Mouse (Mus musculus): ENCODE measurements at regions not wholly inside any gene's neighbourhood (a gene's known extent, or its start where the extent isn't known, plus 50 kb on each side); places are given as distances from the start of the nearest gene placed in this dataset.

- TF ChIP-seq POLR2A (IDR thresholded peaks at IDR 0.05; ENCODE audit: low read depth, low read length) (no peak), RCOR1 (conservative IDR thresholded peaks at IDR 0.05; ENCODE audit: low read depth, low read length) (no peak), TCF12 (IDR thresholded peaks at IDR 0.05; ENCODE audit: low read depth, low read length) (no peak), CTCF (conservative IDR thresholded peaks at IDR 0.05 in 1 of 2, IDR thresholded peaks at IDR 0.05 in 1 of 2; ENCODE audit: low read depth in 2 of 2, low read length in 2 of 2) (no peak), EP300 (IDR thresholded peaks at IDR 0.05; ENCODE audit: low read length) (no peak)
Observed at GRCm38 (mm10) chr13:110562499-110562898, 167.7 kb downstream of the Plk2 start.

All from CH12.LX (cell line).